Mouse (Mus musculus) G1E (cell line): ENCODE data around the gene Tert. TPM values are rescaled to one million over a fixed set of nuclear protein-coding genes. Genes with fewer than 3 reads are reported as not detected.

Experiments used
- ATAC-seq: 2 replicates; pipeline ENCODE4 v1.8.0; 2016; ENCODE audit warnings: mild to moderate bottlenecking; ENCODE audit not compliant: insufficient number of reproducible peaks, poor library complexity, low FRiP score, severe bottlenecking; ENCODE audit errors: extremely low read depth
- DNase-seq: peaks from one replicate; pipeline ENCODE4 v3.0.0; 2012; ENCODE audit warnings: low spot score
- H3K27me3 ChIP-seq: 2 replicates; pipeline ENCODE4 v1.6.1; 2012; ENCODE audit warnings: mild to moderate bottlenecking, low read length, inconsistent platforms; ENCODE audit not compliant: insufficient read depth
- H3K36me3 ChIP-seq: replicated peaks from 2 replicates; pipeline ENCODE3; 2012; ENCODE audit warnings: mild to moderate bottlenecking, inconsistent platforms
- H3K4me1 ChIP-seq: 2 replicates; pipeline ENCODE4 v1.6.1; 2012; ENCODE audit warnings: low read depth, low read length, inconsistent platforms, mixed read lengths; ENCODE audit not compliant: insufficient read depth
- H3K4me3 ChIP-seq: 2 replicates; pipeline ENCODE4 v1.5.1; 2012; ENCODE audit warnings: low read depth, mild to moderate bottlenecking, inconsistent platforms, low read length, moderate library complexity, mixed read lengths
- H3K9me3 ChIP-seq: replicated peaks from 2 replicates; pipeline ENCODE4 v1.6.1; 2012; ENCODE audit warnings: inconsistent platforms
- CTCF ChIP-seq: IDR thresholded peaks from 2 replicates; pipeline ENCODE4 v1.5.1; 2012; ENCODE audit warnings: low read depth, low read length, inconsistent platforms, mixed read lengths
- GATA1 ChIP-seq: IDR thresholded peaks from 2 replicates; pipeline ENCODE4 v1.6.1; 2012; ENCODE audit warnings: borderline replicate concordance, low read length, inconsistent platforms, mixed read lengths
- GATA2 ChIP-seq: IDR thresholded peaks from 2 replicates; pipeline ENCODE4 v1.6.1; 2012; ENCODE audit warnings: low read depth, low read length, inconsistent platforms, borderline replicate concordance
- POLR2AphosphoS5 ChIP-seq: IDR thresholded peaks from 2 replicates; pipeline ENCODE4 v1.6.1; 2012; ENCODE audit warnings: low read depth, low read length, inconsistent platforms; ENCODE audit not compliant: insufficient replicate concordance
- TAL1 ChIP-seq: conservative IDR thresholded peaks from 2 replicates; pipeline ENCODE4 v1.6.1; 2012; ENCODE audit warnings: low read depth, low read length, inconsistent platforms, mixed read lengths
- polyA plus RNA-seq: library from polyadenylated mRNA; stranded (reverse); fragments of >175 nt; gene quantifications from 2 replicates; pipeline ENCODE4 v1.2.3, GENCODE M21; 2012
- total RNA-seq, 2 experiments: library from RNA; stranded (forward) in 1 of 2; stranded (reverse) in 1 of 2; fragments of 200-1000 nt in 1 of 2; fragments of >200 nt in 1 of 2; fragmentation: Nextera tagmentation in 1 of 2; gene quantifications; 2 replicates each; pipeline ENCODE4 v1.2.3; 2014 to 2017

The Tert gene
- not detected in 2 replicates for total RNA-seq (2014; fragmentation: Nextera tagmentation)
- total RNA-seq (2017) = 0.06 and 0.11 TPM in 2 replicates
- not detected in 2 replicates for polyA plus RNA-seq

DNA sequence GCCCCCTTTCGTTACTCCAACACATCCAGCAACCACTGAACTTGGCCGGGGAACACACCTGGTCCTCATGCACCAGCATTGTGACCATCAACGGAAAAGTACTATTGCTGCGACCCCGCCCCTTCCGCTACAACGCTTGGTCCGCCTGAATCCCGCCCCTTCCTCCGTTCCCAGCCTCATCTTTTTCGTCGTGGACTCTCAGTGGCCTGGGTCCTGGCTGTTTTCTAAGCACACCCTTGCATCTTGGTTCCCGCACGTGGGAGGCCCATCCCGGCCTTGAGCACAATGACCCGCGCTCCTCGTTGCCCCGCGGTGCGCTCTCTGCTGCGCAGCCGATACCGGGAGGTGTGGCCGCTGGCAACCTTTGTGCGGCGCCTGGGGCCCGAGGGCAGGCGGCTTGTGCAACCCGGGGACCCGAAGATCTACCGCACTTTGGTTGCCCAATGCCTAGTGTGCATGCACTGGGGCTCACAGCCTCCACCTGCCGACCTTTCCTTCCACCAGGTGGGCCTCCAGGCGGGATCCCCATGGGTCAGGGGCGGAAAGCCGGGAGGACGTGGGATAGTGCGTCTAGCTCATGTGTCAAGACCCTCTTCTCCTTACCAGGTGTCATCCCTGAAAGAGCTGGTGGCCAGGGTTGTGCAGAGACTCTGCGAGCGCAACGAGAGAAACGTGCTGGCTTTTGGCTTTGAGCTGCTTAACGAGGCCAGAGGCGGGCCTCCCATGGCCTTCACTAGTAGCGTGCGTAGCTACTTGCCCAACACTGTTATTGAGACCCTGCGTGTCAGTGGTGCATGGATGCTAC is at the start of gene Tert:
Gene Tert (plus strand): TSS at position 167 of the 805 bp plus-strand sequence.
- Histone ChIP-seq H3K27me3 (peaks cover 8% of the 10 kb centered on the region; the same call in 1 of the 2 replicates), H3K4me3 (no peak within 1 kb of the TSS), H3K4me1 (no peaks in the 10 kb centered on the region), H3K9me3 (no peaks in the 10 kb centered on the region), H3K36me3 (peaks cover 9% of the 10 kb centered on the region)
- ATAC-seq (no peak), DNase-seq (no peak)
- no peak for TF ChIP-seq CTCF
- TF ChIP-seq POLR2AphosphoS5 = no peak
- no peak for TF ChIP-seq GATA1
- TF ChIP-seq TAL1 = no peak
- TF ChIP-seq GATA2 = no peak

- TF ChIP-seq TAL1 (no peak), CTCF (no peak), GATA1 (no peak), POLR2AphosphoS5 (no peak), GATA2 (no peak)
These were observed 49.4 kb upstream of the Tert start for GRCm38 (mm10) chr13:73577277-73577676.

DNA sequence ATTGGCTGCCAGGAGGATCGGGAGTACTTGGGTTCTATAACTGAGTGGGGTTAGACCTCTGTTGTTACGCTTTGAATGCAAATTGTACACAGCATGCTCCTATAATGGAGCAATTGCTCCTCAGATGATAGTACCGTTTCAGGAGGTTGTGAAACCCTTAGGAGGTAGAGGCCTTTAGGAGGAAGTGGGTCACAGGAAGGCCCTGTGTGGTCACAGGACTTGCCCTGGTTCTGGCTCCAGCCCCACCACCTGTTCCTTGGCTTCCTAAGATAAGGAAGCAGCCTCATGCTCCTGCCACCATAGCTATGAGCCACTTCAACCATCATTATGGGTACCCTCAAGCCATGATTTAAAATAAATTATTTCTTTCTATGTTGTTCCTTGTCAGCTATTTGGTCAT is 35.2 kb upstream of the Tert start:
- Histone ChIP-seq H3K4me1 (no peaks in the 10 kb centered on the region; the same call in 1 of the 2 replicates), H3K36me3 (no peaks in the 10 kb centered on the region), H3K27me3 (peaks cover 11% of the 10 kb centered on the region; the same call in 1 of the 2 replicates), H3K9me3 (no peaks in the 10 kb centered on the region), H3K4me3 (no peak overlapping the region)
- ATAC-seq (no peak), DNase-seq (no peak)
- TF ChIP-seq TAL1 = no peak
- TF ChIP-seq POLR2AphosphoS5 = no peak
- no peak for TF ChIP-seq GATA2
- TF ChIP-seq CTCF = no peak
- no peak for TF ChIP-seq GATA1

More at GRCm38 (mm10) chr13:73577277-73577676, 49.4 kb upstream of the Tert start:
- Histone ChIP-seq H3K36me3 (no peaks in the 10 kb centered on the region), H3K4me1 (no peaks in the 10 kb centered on the region), H3K9me3 (no peaks in the 10 kb centered on the region), H3K4me3 (no peak overlapping the region), H3K27me3 (no peaks in the 10 kb centered on the region)
- no peak for DNase-seq
- no peak for ATAC-seq

DNA sequence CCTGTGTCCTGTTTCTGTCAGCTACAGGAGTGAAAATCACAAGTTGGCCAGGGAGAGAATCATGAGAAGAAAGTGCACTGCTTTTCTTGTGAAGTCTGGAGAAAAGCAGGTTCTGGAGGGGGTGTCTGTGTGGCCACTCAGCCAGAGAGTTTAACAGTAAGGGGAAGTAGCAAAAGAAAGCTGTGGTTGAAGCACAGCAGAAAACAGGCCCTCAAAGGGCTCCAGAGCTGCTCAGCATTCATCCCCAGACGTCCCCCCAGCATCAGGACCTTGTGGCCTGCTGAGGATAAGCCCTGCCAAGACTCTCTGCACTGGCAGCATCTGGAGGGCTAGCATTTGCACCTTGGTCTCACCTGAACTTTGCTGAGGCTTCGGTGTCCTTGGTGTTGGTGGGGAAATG is 34.2 kb upstream of the Tert start:
- TF ChIP-seq GATA2 (no peak), TAL1 (no peak), CTCF (no peak), POLR2AphosphoS5 (no peak), GATA1 (no peak)
- no peak for DNase-seq
- H3K36me3 ChIP-seq = no peaks in the 10 kb centered on the region
- H3K4me3 ChIP-seq = no peak overlapping the region
- no peak for ATAC-seq
- peaks cover 15% of the 10 kb centered on the region for H3K27me3 ChIP-seq
- no peaks in the 10 kb centered on the region; the same call in 1 of the 2 replicates for H3K4me1 ChIP-seq
- no peaks in the 10 kb centered on the region for H3K9me3 ChIP-seq

- no peaks in the 10 kb centered on the region for H3K36me3 ChIP-seq
- H3K27me3 ChIP-seq = peaks cover 20% of the 10 kb centered on the region
- H3K9me3 ChIP-seq = no peaks in the 10 kb centered on the region
- TF ChIP-seq GATA2 = no peak
- TF ChIP-seq TAL1 = no peak
- TF ChIP-seq GATA1 = no peak
- no peak for TF ChIP-seq CTCF
- TF ChIP-seq POLR2AphosphoS5 = no peak
- DNase-seq (no peak), ATAC-seq (no peak)
- H3K4me3 ChIP-seq = no peak overlapping the region
- peaks cover 2% of the 10 kb centered on the region; the same call in 1 of the 2 replicates for H3K4me1 ChIP-seq
These were observed 30.4 kb upstream of the Tert start for GRCm38 (mm10) chr13:73596276-73596675.

DNA sequence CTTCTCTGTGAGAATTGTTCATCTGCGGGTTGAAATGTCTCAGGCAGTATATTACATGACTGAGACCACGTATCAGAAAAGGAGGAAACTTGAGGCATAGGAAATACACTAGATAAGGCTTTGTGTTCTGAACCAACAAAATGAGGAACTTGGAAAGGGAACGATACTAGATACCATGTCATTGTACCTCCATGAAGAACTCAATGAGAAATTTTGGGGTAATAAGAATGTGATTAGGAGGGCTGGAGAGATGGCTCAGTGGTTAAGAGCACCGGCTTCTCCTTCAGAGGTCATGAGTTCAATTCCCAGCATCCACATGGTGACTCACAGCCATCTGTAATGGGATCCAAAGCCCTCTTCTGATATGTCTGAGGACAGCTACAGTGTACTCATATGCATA is 26.5 kb upstream of the Tert start:
- H3K4me1 ChIP-seq = peaks cover 18% of the 10 kb centered on the region
- H3K36me3 ChIP-seq = peaks cover 5% of the 10 kb centered on the region
- DNase-seq = no peak
- TF ChIP-seq GATA2 = no peak
- TF ChIP-seq TAL1 = no peak
- no peak for TF ChIP-seq POLR2AphosphoS5
- no peak for TF ChIP-seq GATA1
- TF ChIP-seq CTCF = no peak
- ATAC-seq = peak; percentile 15; the same call in 1 of the 2 replicates
- H3K9me3 ChIP-seq = no peaks in the 10 kb centered on the region
- no peak overlapping the region for H3K4me3 ChIP-seq
- peaks cover 16% of the 10 kb centered on the region for H3K27me3 ChIP-seq
